Mouse (Mus musculus) cerebellum, adult 9-10 months (tissue): ENCODE measurements around the gene Setmar.
A peak's percentile ranks its signal among the peaks of the same experiment; 100 is the strongest.

Experiments used
- DNase-seq: peaks from one replicate; pipeline ENCODE4 v3.0.0; 2022

The Setmar gene

DNA sequence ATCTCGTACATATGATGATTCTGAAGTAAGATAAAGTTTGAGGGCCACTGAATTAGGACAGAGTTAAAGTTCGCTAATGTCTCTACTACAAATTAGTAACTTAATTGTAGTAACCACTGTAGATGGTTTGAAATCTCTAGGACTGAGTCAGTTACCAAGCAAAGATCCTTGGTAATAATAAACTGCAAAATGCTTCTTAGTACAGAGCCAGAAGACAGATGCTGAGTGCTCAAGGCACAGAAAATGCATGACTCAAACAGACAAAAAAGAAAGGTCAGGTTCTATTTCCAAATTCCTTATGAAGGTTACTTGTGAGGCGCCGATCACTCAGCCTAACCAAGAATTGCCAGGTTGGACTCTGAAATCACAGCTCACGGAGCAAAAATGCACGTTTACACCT lies 53.0 kb downstream of the Setmar start:
- no peak for DNase-seq

DNA sequence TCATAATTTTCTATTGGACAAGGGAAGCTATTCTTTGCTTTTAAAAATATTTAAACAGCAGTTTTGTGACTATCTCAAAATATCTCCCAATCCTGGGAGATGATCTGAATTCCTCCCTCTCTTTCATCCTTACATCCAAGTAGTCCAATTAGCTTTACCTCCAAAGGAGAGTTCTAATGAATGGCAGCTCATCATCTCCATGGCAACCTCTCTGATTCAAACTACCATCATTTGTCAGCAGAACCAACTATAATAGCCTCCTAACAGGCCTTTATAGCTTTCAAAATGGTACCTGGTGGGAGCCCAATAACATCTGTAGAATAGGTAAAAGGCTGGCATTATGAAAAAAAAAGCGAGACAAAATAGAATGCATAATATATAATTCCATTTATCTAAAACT lies 60.6 kb downstream of the Setmar start:
- DNase-seq: no peak

DNA sequence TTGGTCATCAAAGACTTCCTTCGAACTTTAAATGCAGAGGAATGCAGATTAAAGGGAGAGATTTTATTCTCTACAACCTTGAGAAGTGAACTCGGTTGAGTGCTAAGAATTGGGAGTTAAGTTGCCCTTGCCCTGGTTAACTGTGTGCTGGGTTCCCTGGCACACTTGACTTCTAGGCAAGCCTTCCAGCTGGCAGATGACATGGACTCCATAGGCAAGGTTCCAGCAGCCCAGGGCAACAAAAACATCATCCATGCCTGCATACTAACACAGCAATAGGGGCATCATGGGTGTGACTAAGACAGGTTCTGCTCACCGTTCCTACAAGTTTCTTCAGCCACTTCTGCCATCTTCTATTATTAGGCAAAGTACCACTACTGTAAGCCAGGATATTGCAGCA lies 61.8 kb downstream of the Setmar start:
- peak; percentile 32 for DNase-seq
